In genomic region chr7:34305454-34305853, GRCm38 (mm10) we compare ENCODE assay signal across 12 mouse cellular contexts. TPM values are rescaled to one million over a fixed set of nuclear protein-coding genes. Genes with fewer than 3 reads are reported as not detected.
DNase-seq lines count a peak whose midpoint lies in the region; ATAC-seq lines count a peak whose summit lies in the region.
"Had no signal": no experiment of that assay in that cellular context is flagged by ENCODE, and none has a peak within 500 bp of the region (broad histone marks: within the 10 kb centered on the region; RNA-seq: fewer than 3 reads in every experiment).

No protein-coding gene starts in this region.

- H3K4me1 ChIP-seq in kidney, embryonic 15.5 days, result peaks cover 31% of the 10 kb centered on the region

- H3K9me3 ChIP-seq in kidney, embryonic 15.5 days (replicated peaks), result no peaks in the 10 kb centered on the region

- H3K36me3 ChIP-seq in kidney, embryonic 15.5 days, result peaks cover 8% of the 10 kb centered on the region

- H3K4me3 ChIP-seq in kidney, embryonic 15.5 days (replicated peaks), result no peak overlapping the region
- H3K4me3 ChIP-seq: erythroblast, embryonic 14.5 days had no signal

- intact Hi-C loops in heart, postnatal 25 days (cut with DNase I), result no loop called here

- peak overlapping the region; percentile 69 for H3K27ac ChIP-seq in kidney, embryonic 15.5 days
- H3K27ac ChIP-seq: macrophage had no signal

- no peak overlapping the region; the same call in 1 of the 2 replicates for H3K4me2 ChIP-seq in kidney, embryonic 15.5 days

- H3K9ac ChIP-seq in kidney, embryonic 15.5 days, result no peak overlapping the region

- WGBS in kidney, embryonic 15.5 days, result 48% methylated on average over 4 of the region's 4 CpGs

- no peaks in the 10 kb centered on the region for H3K27me3 ChIP-seq in kidney, embryonic 15.5 days

- DNase-seq in heart, adult 18-20 months, result peak; percentile 75 to 79
- DNase-seq in heart, postnatal 25 days (ENCODE audit: low spot score), result no peak
- DNase-seq in heart, adult 9 months (ENCODE audit: low spot score in 2 of 2), result peak; percentile 64 to 72
- peak; percentile 82 for DNase-seq in lung, postnatal 36 days
- no peak for DNase-seq in T-cell, adult 2 months (ENCODE audit: low spot score)
- DNase-seq in B cell, adult 2 months, result no peak
- DNase-seq: thymus, postnatal 4 days had no signal

- ATAC-seq in kidney, embryonic 15.5 days (replicated peaks; ENCODE audit: low FRiP score), result no peak
- ATAC-seq in activated CD4-positive, CD25-positive, alpha-beta regulatory T cell, adult 4 months, result no peak
- ATAC-seq: hindbrain, embryonic 16.5 days had no signal

RNA-seq across cellular contexts. Expression of gene 4931406P16Rik, which starts 7.9 kb away (rescaled TPM):
- 10 to 100 TPM; 34.8 to 41.3 TPM for total RNA-seq in heart, adult 18-20 months (2021)
- 10 to 100 TPM; 45.3 to 52.9 TPM for total RNA-seq in heart, postnatal 25 days (2021)
- polyA plus RNA-seq in kidney, embryonic 15.5 days (2015; fragmentation: Nextera tagmentation; extraction: Ambion mirVana), result 38.4 and 41.5 TPM in 2 replicates
- polyA plus RNA-seq in activated CD4-positive, CD25-positive, alpha-beta regulatory T cell, adult 4 months (2017; shearing (Covaris generic)), result 10 to 100 TPM; 23.5 to 24.1 TPM

RNA-seq across cellular contexts. Expression of gene Gm6096, which starts 54.6 kb away (rescaled TPM):
- total RNA-seq in heart, adult 18-20 months (2021), result not detected
- not detected for total RNA-seq in heart, postnatal 25 days (2021)
- 0.50 TPM in 1 of 2 replicates, not detected in the other for polyA plus RNA-seq in kidney, embryonic 15.5 days (2015; fragmentation: Nextera tagmentation; extraction: Ambion mirVana)
- not detected for polyA plus RNA-seq in activated CD4-positive, CD25-positive, alpha-beta regulatory T cell, adult 4 months (2017; shearing (Covaris generic))
- polyA plus RNA-seq: erythroblast, embryonic 14.5 days; macrophage had no signal

Comparison
In these comparisons a context has a peak if more than half of its experiments do, and no peak if none do; other contexts are left out.
1. DNase-seq: peak in heart, adult 18-20 months (2 of 2), heart, adult 9 months (2 of 2) and lung, postnatal 36 days (single experiment); none in heart, postnatal 25 days (single experiment), T-cell, adult 2 months (single experiment) and B cell, adult 2 months (0 of 2).